Mouse (Mus musculus) forebrain, embryonic 14.5 days (tissue): ENCODE data around the gene Nlgn2. TPM values are rescaled to one million over a fixed set of nuclear protein-coding genes. Genes with fewer than 3 reads are reported as not detected.

ENCODE experiments used
- ATAC-seq: fragments of 200-750 bp; cut with Nextera tagmentation; 2 replicates; pipeline ENCODE4 v1.8.0; 2017; ENCODE audit warnings: mild to moderate bottlenecking, moderate library complexity
- DNase-seq: peaks from one replicate; pipeline ENCODE4 v3.0.0-alpha.2; 2015; ENCODE audit warnings: low spot score
- H3K27ac ChIP-seq: fragments of 300-500 bp; sonication (generic); 2 replicates; pipeline ENCODE4 v1.5.1; 2014; ENCODE audit warnings: low read depth, mild to moderate bottlenecking, control low read depth, low read length, moderate library complexity
- H3K27me3 ChIP-seq: fragments of 300-500 bp; sonication (generic); replicated peaks from 2 replicates; pipeline ENCODE4 v1.6.1; 2014; ENCODE audit warnings: low read length, control low read depth, mixed read lengths; ENCODE audit not compliant: control insufficient read depth, insufficient read depth
- H3K36me3 ChIP-seq: fragments of 300-500 bp; sonication (generic); 2 replicates; pipeline ENCODE4 v1.6.1; 2014; ENCODE audit warnings: low read length, control low read depth; ENCODE audit not compliant: control insufficient read depth, insufficient read depth
- H3K4me1 ChIP-seq: fragments of 300-500 bp; sonication (generic); 2 replicates; pipeline ENCODE4 v1.6.1; 2014; ENCODE audit warnings: antibody characterized with exemption, low read length, control low read depth; ENCODE audit not compliant: control insufficient read depth, insufficient read depth
- H3K4me2 ChIP-seq: fragments of 300-500 bp; sonication (generic); 2 replicates; pipeline ENCODE4 v1.6.1; 2014; ENCODE audit warnings: mild to moderate bottlenecking, control low read depth, low read length
- H3K4me3 ChIP-seq: fragments of 300-500 bp; sonication (generic); 2 replicates; pipeline ENCODE4 v1.5.1; 2014; ENCODE audit warnings: low read depth, low read length, control low read depth
- H3K9ac ChIP-seq: fragments of 300-500 bp; sonication (generic); 2 replicates; pipeline ENCODE4 v1.6.1; 2014; ENCODE audit warnings: mild to moderate bottlenecking, low read length, control low read depth, moderate library complexity
- H3K9me3 ChIP-seq: fragments of 300-500 bp; sonication (generic); replicated peaks from 2 replicates; pipeline ENCODE4 v1.6.1; 2016; ENCODE audit warnings: low read length, control low read depth, mixed read lengths; ENCODE audit not compliant: control insufficient read depth
- WGBS: fragments of 180-500 bp; shearing (Covaris S2); extraction: QIAGEN DNeasy Blood & Tissue Kit; methylation state at CpG from one replicate; pipeline ENCODE4 v1.1.7; 2014; 5-methylcytosine and 5-hydroxymethylcytosine counted together
- microRNA-seq: library from miRNA; unstranded; fragments of <30 nt; microRNA quantifications from one replicate; pipeline ENCODE4, GENCODE M21; 2016
- polyA plus RNA-seq: library from polyadenylated mRNA; unstranded; fragments of >200 nt; fragmentation: Nextera tagmentation; extraction: Ambion mirVana; gene quantifications from 2 replicates; pipeline ENCODE4 v1.2.1, GENCODE M21; 2014

Gene Nlgn2
- polyA plus RNA-seq, 1 experiment from 2014 or later: 15.7 TPM

DNA sequence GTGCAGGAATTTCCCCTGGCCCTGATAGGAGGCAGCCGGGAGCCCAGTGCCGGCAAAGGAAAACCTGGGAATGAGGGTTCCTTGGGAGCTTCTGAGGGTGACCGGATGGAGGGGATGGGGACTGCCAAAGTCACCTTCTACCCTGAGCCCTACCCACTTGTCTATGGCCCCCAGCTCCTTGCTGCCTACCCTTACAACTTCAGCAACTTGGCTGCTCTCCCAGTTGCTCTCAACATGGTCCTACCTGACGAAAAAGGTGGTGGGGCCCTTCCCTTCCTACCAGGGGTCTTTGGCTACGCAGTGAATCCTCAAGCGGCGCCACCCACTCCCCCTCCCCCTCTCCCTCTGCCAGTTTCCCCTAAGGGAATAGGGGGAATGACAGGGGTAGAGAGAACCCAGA lies 58.6 kb downstream of the Nlgn2 start:
- Histone ChIP-seq H3K4me2 (no peak overlapping the region), H3K4me3 (no peak overlapping the region), H3K9me3 (no peaks in the 10 kb centered on the region), H3K36me3 (0 out of 2 replicates have a peak, but pooled peaks cover 3% of the 10 kb centered on the region), H3K27ac (no peak overlapping the region), H3K4me1 (no peaks in the 10 kb centered on the region), H3K9ac (no peak overlapping the region), H3K27me3 (no peaks in the 10 kb centered on the region)
- no peak for ATAC-seq
- no peak for DNase-seq
- WGBS: 54% methylated on average over 7 of the region's 7 CpGs

DNA sequence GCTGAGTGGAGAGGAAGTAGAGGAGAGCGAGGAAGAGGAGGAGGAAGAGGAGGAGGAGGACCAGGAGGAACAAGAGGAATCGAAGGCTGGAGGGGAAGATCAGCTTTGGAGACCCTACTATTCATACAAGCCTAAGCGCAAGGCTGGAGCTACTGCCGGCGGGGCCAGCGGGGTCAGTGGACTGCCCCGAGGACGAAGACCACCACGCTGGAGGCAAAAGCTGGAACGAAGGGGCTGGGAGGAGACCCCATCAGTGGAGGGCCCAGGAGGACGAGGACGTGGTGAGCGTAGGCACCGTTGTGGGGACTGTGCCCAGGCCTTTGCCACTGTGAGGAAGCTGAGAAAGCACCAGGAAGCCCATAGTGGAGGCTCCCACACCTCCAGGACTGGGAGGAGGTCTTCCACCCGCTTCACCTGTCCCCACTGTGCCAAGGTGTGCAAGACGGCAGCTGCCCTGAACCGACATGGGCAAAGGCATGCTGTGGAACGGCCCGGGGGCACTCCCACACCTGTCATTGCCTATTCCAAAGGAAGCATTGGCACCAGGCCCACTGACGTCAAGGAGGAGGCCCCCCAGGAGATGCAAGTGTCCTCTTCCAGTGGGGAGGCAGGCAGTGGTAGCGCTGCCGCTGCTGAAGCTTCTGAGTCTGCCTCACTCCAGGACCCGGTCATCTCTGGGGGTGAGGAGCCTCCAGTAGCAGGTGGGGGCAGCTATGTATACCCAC lies 59.2 kb downstream of the Nlgn2 start:
- Histone ChIP-seq H3K4me3 (no peak overlapping the region), H3K36me3 (0 out of 2 replicates have a peak, but pooled peaks cover 3% of the 10 kb centered on the region), H3K9me3 (no peaks in the 10 kb centered on the region), H3K27me3 (no peaks in the 10 kb centered on the region), H3K27ac (no peak overlapping the region), H3K4me2 (no peak overlapping the region), H3K9ac (no peak overlapping the region), H3K4me1 (no peaks in the 10 kb centered on the region)
- ATAC-seq (no peak), DNase-seq (no peak)
- WGBS: 62% methylated on average over 23 of the region's 23 CpGs

DNA sequence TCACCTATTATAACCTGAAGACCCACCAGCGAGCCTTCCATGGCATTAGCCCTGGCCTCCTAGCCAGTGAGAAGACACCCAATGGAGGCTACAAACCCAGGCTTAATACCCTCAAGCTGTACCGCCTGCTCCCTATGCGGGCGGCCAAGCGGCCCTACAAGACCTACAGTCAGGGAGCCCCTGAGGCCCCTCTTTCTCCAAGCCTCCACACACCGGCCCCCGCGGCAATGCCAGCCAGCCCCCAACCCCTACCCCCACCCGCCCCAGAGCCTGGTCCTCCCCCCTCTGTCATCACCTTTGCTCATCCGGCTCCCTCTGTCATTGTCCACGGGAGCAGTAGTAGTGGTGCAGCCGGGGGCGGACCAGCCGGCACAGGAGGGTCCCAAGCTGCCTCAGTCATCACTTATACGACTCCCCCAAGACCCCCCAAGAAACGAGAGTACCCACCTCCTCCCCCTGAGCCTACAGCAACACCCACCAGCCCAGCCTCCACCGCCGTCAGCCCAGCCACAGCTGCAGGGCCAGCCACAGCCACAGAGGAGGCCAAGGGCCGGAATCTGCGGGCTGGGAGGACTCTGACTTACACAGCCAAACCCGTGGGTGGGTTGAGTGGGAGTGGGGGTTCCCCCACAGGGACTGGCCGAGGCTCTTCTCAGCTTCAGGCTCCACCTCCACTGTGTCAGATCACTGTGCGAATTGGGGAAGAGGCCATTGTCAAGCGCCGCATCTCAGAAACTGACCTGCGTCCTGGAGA lies 59.9 kb downstream of the Nlgn2 start:
- 71% methylated on average over 26 of the region's 26 CpGs for WGBS
- ATAC-seq: no peak
- Histone ChIP-seq H3K9me3 (no peaks in the 10 kb centered on the region), H3K9ac (no peak overlapping the region), H3K27me3 (no peaks in the 10 kb centered on the region), H3K4me2 (no peak overlapping the region), H3K36me3 (0 out of 2 replicates have a peak, but pooled peaks cover 3% of the 10 kb centered on the region), H3K27ac (no peak overlapping the region), H3K4me3 (no peak overlapping the region), H3K4me1 (no peaks in the 10 kb centered on the region)
- DNase-seq: no peak

DNA sequence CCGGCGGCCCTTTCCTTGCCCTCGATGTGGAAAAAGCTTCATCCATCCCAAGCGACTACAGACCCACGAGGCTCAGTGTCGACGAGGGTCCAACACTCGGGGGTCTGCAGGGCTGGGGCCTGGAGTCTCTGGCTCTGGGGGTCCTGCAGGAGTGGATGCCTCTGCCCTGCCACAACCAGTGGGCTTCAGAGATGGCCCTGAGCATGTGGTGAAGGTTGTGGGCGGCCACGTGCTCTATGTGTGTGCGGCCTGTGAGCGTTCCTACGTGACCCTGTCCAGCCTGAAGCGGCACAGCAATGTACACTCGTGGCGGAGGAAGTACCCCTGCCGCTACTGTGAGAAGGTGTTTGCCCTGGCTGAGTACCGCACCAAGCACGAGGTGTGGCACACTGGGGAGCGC lies 61.1 kb downstream of the Nlgn2 start:
- no peak for ATAC-seq
- H3K27me3 ChIP-seq: no peaks in the 10 kb centered on the region

DNA sequence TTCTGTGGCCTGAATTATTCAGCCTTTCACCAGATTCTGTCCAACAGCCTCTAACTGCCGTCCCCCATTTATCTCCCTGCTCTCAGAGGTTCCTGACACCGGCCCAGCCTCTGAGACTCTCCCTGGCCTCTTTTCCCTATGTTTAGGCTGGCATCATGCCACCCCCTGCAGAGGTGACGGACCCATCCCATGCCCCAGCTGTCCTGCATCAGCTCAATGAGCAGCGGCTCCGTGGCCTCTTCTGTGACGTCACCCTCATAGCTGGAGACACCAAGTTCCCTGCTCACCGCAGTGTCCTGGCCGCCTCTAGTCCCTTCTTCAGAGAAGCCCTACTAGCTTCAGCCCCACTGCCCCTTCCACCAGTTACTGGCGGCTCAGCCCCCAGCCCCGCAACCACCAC lies 61.9 kb downstream of the Nlgn2 start:
- H3K9ac ChIP-seq: no peak overlapping the region
- no peak overlapping the region for H3K4me2 ChIP-seq
- 76% methylated on average over 10 of the region's 10 CpGs for WGBS
- DNase-seq: no peak
- H3K9me3 ChIP-seq: no peaks in the 10 kb centered on the region
- H3K36me3 ChIP-seq: 0 out of 2 replicates have a peak, but pooled peaks cover 3% of the 10 kb centered on the region
- no peaks in the 10 kb centered on the region for H3K27me3 ChIP-seq
- no peak for ATAC-seq
- no peak overlapping the region for H3K4me3 ChIP-seq
- H3K27ac ChIP-seq: no peak overlapping the region
- H3K4me1 ChIP-seq: no peaks in the 10 kb centered on the region

More for the DNA sequence above, 61.1 kb downstream of the Nlgn2 start:
- Histone ChIP-seq H3K36me3 (0 out of 2 replicates have a peak, but pooled peaks cover 3% of the 10 kb centered on the region), H3K27ac (no peak overlapping the region), H3K4me3 (no peak overlapping the region), H3K9ac (no peak overlapping the region), H3K4me1 (no peaks in the 10 kb centered on the region), H3K9me3 (no peaks in the 10 kb centered on the region), H3K4me2 (no peak overlapping the region)
- WGBS: 85% methylated on average over 20 of the region's 20 CpGs
- DNase-seq: no peak

DNA sequence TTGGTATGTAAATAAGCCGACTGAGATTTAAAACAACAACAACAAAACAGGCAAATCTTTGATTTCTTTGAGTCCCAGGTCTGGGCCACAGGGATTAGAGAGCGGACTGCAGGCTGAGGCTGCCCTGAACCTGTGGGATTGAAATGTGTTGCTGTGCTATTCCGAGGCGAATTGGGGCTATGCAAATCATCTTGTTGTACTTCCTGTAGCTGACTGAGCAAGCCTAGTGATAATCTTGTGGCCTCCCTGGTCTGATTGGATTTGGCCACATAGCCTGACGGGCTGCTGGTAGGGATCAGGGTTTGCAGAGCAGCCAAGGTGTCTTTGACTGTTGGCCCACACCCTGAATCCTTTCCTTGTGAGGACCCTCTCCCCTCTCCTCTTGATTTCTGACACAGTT lies 62.6 kb downstream of the Nlgn2 start:
- Histone ChIP-seq H3K9me3 (no peaks in the 10 kb centered on the region), H3K27ac (no peak overlapping the region), H3K4me2 (no peak overlapping the region), H3K27me3 (no peaks in the 10 kb centered on the region), H3K4me3 (no peak overlapping the region), H3K4me1 (no peaks in the 10 kb centered on the region), H3K36me3 (0 out of 2 replicates have a peak, but pooled peaks cover 3% of the 10 kb centered on the region), H3K9ac (no peak overlapping the region)
- 62% methylated on average over 5 of the region's 5 CpGs for WGBS
- no peak for ATAC-seq
- no peak for DNase-seq

Small RNAs within 50 kb of the gene (microRNA-seq; reads per million reads assigned to microRNA genes)
- gene Mir6924: not detected

Other genes with a start within 250 kb of the Nlgn2 start
- 22.0 and 31.5 TPM in 2 replicates for gene Atp1b2, start 231.8 kb downstream of the Nlgn2 start, polyA plus RNA-seq
- not detected in 2 replicates for gene Shbg, start 219.9 kb downstream of the Nlgn2 start, polyA plus RNA-seq
- 17.6 and 18.2 TPM in 2 replicates for gene Sat2, start 215.8 kb downstream of the Nlgn2 start, polyA plus RNA-seq
- gene Fxr2, start 204.8 kb downstream of the Nlgn2 start, polyA plus RNA-seq: 34.2 and 35.0 TPM in 2 replicates
- not detected in 2 replicates for gene Sox15, start 182.5 kb downstream of the Nlgn2 start, polyA plus RNA-seq
- 72.9 and 83.0 TPM in 2 replicates for gene Mpdu1, start 175.1 kb downstream of the Nlgn2 start, polyA plus RNA-seq
- gene Cd68, start 171.6 kb downstream of the Nlgn2 start, polyA plus RNA-seq: 8.2 and 9.6 TPM in 2 replicates
- gene Eif4a1, start 165.4 kb downstream of the Nlgn2 start, polyA plus RNA-seq: 1,177 and 1,222 TPM in 2 replicates
- 81.8 and 88.2 TPM in 2 replicates for gene Senp3, start 155.7 kb downstream of the Nlgn2 start, polyA plus RNA-seq
- 0.53 TPM in 1 of 2 replicates, not detected in the other for gene Tnfsf13, start 152.0 kb downstream of the Nlgn2 start, polyA plus RNA-seq
- gene Tnfsf12, start 141.9 kb downstream of the Nlgn2 start, polyA plus RNA-seq: 2.2 and 2.7 TPM in 2 replicates
- 1.5 and 1.6 TPM in 2 replicates for gene Tnfsfm13, start 141.7 kb downstream of the Nlgn2 start, polyA plus RNA-seq
- 21.1 and 21.3 TPM in 2 replicates for gene Polr2a, start 79.1 kb downstream of the Nlgn2 start, polyA plus RNA-seq
- 0.56 TPM in 1 of 2 replicates, not detected in the other for gene Slc35g3, start 75.8 kb downstream of the Nlgn2 start, polyA plus RNA-seq
- 2.1 and 2.8 TPM in 2 replicates for gene Zbtb4, start 71.9 kb downstream of the Nlgn2 start, polyA plus RNA-seq
- 0.68 and 1.4 TPM in 2 replicates for gene Chrnb1, start 41.8 kb downstream of the Nlgn2 start, polyA plus RNA-seq
- gene Fgf11, start 35.9 kb downstream of the Nlgn2 start, polyA plus RNA-seq: 2.9 and 3.0 TPM in 2 replicates
- 0.15 and 0.52 TPM in 2 replicates for gene Tmem102, start 32.2 kb downstream of the Nlgn2 start, polyA plus RNA-seq
- not detected in 2 replicates for gene Gm39566, start 22.5 kb downstream of the Nlgn2 start, polyA plus RNA-seq
- gene Spem2, start 19.3 kb downstream of the Nlgn2 start, polyA plus RNA-seq: not detected in 2 replicates
- 0.39 TPM in 1 of 2 replicates, not detected in the other for gene Spem1, start 15.6 kb downstream of the Nlgn2 start, polyA plus RNA-seq
- gene Tmem256, start 730 bp upstream of the Nlgn2 start, polyA plus RNA-seq: 307 and 386 TPM in 2 replicates
- 44.3 and 49.0 TPM in 2 replicates for gene Plscr3, start 8.6 kb upstream of the Nlgn2 start, polyA plus RNA-seq
- gene Tnk1, start 20.9 kb upstream of the Nlgn2 start, polyA plus RNA-seq: 0.32 TPM in 1 of 2 replicates, not detected in the other
- not detected in 2 replicates for gene Tmem95, start 40.2 kb upstream of the Nlgn2 start, polyA plus RNA-seq
- gene Kctd11, start 43.6 kb upstream of the Nlgn2 start, polyA plus RNA-seq: 1.1 and 1.2 TPM in 2 replicates
- 0.10 and 0.17 TPM in 2 replicates for gene Acap1, start 57.8 kb upstream of the Nlgn2 start, polyA plus RNA-seq
- gene 2810408A11Rik, start 63.2 kb upstream of the Nlgn2 start, polyA plus RNA-seq: 15.0 and 18.6 TPM in 2 replicates
- gene Neurl4, start 63.3 kb upstream of the Nlgn2 start, polyA plus RNA-seq: 16.7 and 23.8 TPM in 2 replicates
- 62.9 and 67.8 TPM in 2 replicates for gene Gps2, start 76.1 kb upstream of the Nlgn2 start, polyA plus RNA-seq
- gene Eif5a, start 84.2 kb upstream of the Nlgn2 start, polyA plus RNA-seq: 1,251 and 1,277 TPM in 2 replicates
- 3.9 and 4.0 TPM in 2 replicates for gene Ybx2, start 98.0 kb upstream of the Nlgn2 start, polyA plus RNA-seq
- 5.5 and 6.7 TPM in 2 replicates for gene Slc2a4, start 110.4 kb upstream of the Nlgn2 start, polyA plus RNA-seq
- gene Cldn7, start 127.0 kb upstream of the Nlgn2 start, polyA plus RNA-seq: not detected in 2 replicates
- 24.0 and 26.1 TPM in 2 replicates for gene Ctdnep1, start 143.4 kb upstream of the Nlgn2 start, polyA plus RNA-seq
- 189 and 203 TPM in 2 replicates for gene Elp5, start 144.7 kb upstream of the Nlgn2 start, polyA plus RNA-seq
- gene Gabarap, start 153.4 kb upstream of the Nlgn2 start, polyA plus RNA-seq: 701 and 779 TPM in 2 replicates
- gene Phf23, start 158.0 kb upstream of the Nlgn2 start, polyA plus RNA-seq: 49.4 and 49.6 TPM in 2 replicates
- 19.7 and 25.7 TPM in 2 replicates for gene Dvl2, start 162.8 kb upstream of the Nlgn2 start, polyA plus RNA-seq
- gene Acadvl, start 177.6 kb upstream of the Nlgn2 start, polyA plus RNA-seq: 53.3 and 58.4 TPM in 2 replicates
- 19.3 and 21.0 TPM in 2 replicates for gene Dlg4, start 179.2 kb upstream of the Nlgn2 start, polyA plus RNA-seq
- gene Asgr1, start 216.3 kb upstream of the Nlgn2 start, polyA plus RNA-seq: 2.0 and 2.1 TPM in 2 replicates